Mouse (Mus musculus) adrenal gland, postnatal 10 days (tissue): ENCODE measurements around the gene Pbld1. TPM values are rescaled to one million over a fixed set of nuclear protein-coding genes. Genes with fewer than 3 reads are reported as not detected.

Experiments
- DNase-seq: peaks from one replicate; pipeline ENCODE4 v3.0.0; 2021; ENCODE audit warnings: mixed read lengths
- total RNA-seq, 2 experiments: library from RNA; stranded (reverse); gene quantifications; 2 replicates each; pipeline ENCODE4 v1.2.3; 2021

The Pbld1 gene
- total RNA-seq, 2 experiments from 2014 or later = 13.0 to 31.0 TPM

DNA sequence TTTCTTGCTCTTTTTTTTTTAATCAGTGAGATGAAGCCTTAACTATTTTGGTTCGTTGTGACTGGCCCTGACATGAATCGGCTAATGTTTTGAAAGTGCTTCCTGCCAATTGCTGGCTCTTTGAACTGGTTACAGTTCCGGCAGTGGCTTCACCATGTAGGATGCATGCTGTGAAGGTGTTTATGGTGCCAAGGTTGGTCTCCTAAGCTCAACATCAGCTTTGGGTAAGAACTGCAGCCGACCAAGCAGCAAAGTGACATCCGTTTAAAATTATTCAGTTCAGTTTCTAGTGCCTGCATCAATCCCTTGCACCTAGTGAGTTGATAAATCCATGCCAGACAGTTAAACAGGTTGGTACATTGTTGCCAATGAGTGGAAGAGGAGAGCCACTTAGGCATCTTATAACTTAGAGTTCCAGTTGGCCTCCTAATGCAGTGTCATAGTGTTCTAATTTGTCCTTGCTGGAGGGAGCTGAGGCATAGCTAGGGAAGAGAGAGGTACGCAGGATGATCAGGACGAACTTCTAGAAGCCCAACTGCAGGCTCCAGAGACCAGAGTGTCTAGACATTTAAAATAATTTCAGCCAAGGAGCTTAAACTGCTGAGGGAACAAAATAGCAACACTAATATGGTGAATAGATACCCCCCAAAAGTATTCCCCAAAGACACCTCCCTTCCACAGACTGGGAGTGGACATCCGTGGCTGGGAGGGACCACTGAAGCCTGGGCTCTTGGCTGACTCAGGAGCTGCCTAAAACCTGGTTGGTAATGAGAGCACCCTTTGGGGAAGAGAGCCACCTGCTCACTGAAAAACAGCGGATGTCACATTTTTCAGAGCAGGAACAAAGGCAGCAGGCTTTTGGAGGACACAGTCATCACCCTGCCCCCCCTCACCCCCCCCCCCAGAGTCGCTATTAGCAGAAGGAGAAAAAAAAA lies 32.9 kb downstream of the Pbld1 start:
- no peak for DNase-seq

DNA sequence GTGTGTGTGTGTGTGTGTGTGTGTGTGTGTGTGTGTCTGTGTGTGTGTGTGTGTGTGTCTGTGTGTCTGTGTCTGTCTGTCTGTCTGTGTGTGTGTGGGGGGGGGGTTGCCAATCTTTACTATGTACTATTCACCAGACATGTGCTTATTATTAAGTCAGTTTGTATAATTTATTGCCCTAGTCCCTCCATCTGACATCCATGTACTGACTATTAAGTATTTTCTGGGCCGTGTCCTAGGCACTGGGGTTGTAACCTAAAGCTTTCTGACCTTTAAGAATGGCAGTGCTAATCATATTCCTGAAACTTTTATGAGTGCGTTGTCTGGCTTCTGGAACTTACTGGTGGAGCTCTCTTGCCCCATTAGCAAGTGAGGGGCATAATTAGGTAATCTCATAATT lies 36.8 kb downstream of the Pbld1 start:
- DNase-seq = no peak

DNA sequence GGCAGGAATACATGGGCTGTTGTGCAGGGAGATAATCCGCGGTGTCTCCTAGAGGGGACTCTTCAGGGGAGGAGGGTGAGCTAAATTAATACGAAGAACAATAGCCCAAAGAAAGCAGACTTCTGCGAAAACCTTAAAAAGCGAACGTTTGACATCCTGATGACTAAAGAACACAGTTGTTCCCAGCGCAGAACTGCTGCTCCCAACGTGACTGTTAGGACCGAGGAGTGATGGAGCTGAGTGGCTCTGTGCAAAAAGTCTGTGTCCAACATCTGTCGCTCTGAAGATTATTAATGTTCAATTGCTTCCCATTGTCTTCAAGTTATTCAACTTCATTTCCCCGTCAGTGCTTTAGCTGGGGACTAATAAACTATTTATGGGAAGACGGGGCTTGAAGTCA lies 38.2 kb downstream of the Pbld1 start:
- no peak for DNase-seq

DNA sequence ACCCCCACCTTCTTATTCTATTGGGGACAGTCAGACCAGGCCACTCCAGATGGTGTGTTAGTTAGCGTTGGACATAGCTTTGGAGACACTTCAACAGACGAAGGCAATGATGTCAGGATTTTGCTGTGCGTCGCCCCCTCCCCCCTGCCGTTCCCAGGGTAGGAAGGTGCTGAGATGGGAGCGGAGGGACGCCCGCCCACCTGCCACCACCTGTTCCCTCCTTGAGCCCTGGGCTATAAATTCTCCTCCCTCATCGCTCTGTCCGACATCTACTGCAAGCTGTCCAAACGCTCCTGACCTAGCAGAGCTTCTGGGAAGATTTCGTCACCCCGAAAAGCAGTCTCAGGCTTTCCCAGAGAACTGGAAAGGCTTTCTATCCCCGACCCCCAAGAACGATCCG lies 39.6 kb downstream of the Pbld1 start, which contains the start of gene Atoh7:
Gene Atoh7 (plus strand): TSS at position 131 of the 400 bp plus-strand sequence.
- no peak for DNase-seq

DNA sequence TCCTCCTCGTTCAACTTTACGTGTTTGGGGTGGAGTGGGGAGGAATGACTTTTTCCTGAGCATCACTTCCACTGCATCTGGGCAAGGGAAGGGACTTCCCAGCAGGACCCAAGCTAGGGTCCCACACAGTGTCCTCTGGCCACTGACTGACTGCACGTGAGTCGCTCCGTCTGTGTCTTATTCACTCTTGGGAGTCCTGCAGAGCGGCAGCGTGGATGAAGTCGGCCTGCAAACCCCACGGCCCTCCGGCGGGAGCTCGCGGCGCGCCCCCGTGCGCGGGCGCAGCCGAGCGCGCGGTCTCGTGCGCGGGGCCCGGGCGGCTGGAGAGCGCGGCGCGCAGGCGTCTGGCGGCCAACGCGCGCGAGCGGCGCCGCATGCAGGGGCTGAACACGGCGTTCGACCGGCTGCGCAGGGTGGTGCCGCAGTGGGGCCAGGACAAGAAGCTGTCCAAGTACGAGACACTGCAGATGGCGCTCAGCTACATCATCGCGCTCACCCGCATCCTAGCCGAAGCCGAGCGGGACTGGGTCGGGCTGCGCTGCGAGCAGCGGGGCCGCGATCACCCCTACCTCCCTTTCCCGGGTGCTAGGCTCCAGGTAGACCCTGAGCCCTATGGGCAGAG lies 40.1 kb downstream of the Pbld1 start:
- DNase-seq = peak; percentile 64

DNA sequence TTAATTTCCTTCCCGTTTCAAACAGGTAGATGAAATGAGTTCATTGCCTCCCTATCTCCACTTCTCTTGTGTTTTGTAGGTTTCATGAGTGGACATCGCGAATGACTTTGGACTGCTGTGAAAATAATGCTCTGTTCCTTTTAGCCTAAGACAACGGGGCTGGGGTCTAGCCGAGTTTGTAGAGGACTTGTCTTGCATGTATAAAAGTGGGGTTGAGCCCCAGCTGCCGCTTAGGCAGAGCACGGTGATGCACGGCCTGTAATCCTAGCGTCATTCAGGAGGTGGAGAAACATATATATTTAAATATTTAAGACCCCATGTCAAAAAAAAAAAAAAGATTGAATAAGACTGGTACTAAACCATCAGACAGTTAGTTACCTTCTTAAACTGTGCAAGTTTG lies 40.7 kb downstream of the Pbld1 start:
- DNase-seq = no peak

DNA sequence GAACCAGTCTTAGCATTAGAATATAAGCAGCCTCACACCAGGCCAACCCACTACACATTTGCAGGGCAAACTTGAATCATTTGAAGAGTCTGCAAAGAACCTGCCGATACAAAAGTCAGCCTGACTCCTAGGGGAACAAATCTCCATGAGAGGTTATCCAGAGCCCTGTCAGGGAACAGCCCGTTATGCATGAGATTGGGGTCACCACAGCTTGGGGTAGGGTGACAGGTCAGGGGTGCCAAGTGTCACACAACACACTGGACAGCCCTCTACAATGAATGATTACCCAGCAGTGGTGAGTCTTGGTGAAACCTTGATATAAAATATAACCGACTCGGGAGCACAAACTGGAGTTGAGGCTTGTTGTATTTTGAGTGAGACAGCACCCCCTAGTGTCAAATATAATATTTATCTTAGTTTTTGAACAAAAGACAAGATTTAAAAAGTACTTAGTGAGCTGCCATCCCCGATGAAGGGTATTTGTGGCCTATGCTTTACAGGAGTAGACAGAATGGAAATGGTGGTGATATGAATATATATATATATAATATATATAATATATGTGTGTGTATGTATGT lies 53.2 kb downstream of the Pbld1 start:
- DNase-seq = no peak

DNA sequence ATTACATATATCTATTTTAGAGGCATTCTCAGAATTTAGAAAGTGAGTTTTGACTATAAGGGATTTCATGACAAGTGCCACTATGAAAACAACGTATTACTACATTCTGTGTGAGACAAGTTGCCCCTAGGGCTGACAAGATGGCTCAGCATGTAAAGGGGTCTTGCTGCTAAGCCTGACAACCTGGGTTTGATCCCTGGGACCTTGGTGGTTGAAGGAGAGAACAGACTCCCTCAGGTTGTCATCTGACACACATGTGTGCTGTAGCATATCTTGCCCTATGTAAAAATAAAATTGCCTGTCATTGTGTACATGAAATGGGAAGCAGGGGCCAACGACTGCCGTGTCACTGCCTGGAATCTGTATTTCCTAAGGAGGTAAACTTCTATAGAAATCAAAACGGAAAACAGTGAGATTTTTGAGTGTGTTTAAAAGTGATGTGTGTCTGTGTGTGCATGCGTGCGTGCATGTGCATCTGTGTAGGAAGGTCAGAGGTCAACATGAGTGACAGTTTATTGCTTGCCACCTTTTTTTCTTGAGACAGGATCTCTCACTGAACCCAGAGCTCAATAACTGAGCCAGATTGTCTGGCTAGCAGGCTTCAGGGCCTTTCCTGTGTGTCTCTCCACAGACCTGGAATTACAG lies 53.9 kb downstream of the Pbld1 start:
- DNase-seq = no peak

DNA sequence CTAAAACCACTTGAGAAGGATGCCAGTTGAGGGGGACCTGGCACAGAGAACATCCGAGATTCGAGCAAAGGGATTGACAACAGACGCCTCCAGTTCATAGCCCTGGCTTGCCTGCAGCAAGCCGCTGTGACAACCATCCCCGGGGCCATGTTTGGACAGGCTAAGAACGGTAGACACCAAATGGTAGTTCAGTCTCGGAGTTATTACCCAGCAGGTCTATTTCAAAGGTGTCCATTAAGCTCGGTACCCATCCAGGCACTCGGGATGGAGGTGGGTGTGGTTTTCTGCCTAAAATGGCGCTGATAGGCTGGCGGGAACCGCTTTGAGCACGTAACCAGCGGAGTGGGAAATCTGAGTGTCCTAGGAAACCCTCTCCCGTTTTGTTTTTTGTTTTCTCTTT lies 55.9 kb downstream of the Pbld1 start:
- no peak for DNase-seq

DNA sequence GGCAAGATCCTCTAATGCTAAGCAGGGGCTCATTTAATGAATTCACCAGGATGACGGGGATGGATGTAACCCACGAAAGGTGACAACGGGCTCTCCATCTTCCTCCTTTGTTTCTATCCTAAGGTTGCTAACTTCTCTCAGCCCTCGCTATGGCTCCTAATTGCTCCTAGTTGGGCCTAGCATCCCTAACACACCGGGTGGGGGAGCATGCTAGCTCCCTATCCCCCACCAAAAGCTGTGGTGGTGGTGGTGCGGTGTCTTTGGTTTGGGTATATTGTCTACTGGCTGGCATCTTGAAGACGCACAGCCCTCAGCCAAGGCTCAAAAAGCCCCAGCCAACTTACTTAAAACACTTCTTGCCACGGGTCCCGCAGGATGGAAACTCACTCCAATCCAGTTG lies 56.4 kb downstream of the Pbld1 start:
- DNase-seq = no peak

DNA sequence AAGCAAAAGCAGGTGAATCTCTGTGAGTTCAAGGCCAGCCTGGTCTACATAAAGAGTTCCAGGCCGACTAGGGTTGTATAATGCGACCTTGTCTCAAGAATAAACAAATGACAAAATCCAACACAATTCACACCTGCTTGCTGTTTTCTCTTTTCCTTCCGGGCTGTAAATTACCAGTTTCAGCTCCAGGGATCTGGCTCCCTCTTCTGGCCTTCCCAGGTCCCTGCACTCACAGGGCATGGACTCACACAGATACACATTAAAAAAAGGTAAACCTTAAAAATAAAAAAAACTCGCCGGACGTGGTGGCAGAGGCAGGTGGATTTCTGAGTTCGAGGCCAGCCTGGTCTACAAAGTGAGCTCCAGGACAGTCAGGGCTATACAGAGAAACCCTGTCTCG lies 57.6 kb downstream of the Pbld1 start:
- DNase-seq = no peak

DNA sequence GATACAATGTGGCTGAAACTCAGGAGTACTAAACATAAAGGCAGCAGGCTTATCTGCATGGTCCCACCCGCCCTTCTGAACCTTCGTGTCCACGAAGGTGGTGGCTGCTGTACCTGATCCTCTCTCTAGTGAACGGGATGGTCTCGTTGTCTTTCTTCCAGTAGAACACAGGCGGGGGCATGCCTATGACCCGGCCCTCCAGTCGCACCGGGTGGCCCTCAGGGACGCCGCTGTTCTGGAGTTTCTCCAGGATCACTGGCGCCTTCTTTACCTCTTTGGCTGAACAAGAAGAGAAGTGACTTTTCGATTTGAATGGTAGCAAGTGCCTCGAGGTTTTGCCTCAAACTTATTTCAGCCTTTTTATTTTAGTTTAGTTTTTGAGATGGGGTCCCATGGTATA lies 60.0 kb downstream of the Pbld1 start:
- DNase-seq = no peak

DNA sequence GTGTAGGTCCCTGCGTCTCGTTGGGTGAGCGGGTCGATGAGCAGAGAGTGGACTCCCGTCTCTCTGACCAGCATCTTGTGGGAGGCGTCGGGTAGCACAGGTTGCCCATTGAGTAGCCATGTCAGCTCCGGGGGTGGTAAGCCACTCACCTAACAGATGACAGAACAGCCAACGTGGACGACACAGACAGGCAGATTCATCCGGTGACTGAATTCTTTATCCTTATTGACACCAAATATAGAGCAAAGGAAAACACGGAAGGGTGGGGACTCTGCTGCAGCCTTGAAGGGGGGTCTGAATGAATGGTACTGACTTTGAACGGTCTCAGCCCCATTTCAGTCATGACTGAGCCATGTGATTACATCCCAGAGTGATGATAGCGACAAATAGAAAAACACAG lies 62.0 kb downstream of the Pbld1 start:
- no peak for DNase-seq

DNA sequence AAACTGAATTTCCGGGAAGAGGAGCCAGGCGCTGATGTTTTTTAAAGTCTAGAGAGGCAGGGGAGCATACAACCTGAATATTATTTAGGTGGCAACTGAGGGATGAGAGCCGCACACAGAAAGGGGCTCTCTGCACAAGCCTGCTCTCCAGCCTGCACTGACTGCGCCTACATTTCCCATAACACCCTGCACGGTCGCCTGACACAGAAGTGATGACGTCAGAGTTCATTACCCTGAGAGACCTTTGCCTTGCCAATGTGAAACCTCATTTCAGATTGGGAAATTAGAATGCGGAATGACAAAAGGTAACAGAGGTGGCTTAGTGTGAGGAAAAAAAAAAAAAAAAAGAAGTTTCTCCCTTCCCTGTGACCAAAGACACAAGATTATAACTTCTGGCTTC lies 62.6 kb downstream of the Pbld1 start:
- peak; percentile 64 for DNase-seq

DNA sequence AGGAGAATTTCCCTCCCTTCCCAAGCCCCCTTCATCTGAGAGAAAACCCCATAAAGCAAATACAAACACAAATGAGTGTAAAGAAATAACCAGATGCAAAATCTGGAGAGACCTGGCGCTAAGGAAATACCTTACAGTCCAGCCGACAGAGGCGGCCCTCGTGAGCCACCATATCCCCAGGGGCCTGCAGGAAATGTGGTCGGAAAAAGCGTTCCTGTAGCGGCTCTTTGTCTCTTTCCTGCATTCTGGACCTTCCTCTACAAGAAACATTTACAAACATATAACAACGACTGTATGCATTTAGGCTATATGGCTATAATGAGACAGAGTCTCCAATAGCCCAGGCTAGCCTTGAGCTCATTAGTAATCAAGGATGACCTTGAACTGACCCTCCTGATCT lies 63.2 kb downstream of the Pbld1 start:
- DNase-seq = no peak

DNA sequence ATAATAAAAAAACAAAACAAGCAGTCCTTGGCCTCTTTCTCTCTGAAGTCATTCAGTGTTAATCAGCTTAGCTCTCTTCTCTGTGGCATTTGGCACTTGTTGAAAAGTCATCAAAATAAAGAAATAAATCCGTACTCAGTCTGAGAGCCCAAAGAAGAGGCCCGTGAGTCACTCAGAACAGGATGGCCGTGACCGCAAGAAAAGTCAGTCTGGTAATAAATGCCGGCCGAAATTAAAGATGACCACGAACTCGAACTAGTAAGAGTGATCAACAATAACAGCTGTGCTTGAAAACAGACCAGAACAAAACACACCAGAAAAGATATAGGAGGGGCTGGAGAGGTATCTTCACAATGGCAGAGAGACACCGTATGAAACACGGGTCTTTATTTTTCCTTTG lies 64.1 kb downstream of the Pbld1 start:
- no peak for DNase-seq

DNA sequence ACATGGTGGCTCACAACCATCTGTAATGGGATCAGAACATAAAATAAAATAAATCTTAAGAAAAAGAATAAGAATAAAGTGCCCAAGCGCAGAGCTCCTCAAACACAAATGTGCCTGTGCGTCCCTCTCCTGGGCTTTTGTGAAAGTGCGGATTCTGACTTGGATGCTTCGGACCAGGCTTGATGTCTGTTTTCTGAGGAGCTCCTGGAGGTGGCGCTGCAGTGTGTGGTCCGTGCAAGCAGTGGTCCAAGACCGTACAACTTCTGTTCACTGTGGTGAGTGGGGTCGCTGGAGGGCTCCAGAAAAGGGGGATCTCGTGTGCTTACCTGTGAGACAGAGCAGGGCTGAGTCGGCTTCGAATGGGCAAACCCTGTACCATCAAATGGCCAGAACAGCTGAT lies 65.4 kb downstream of the Pbld1 start:
- no peak for DNase-seq

DNA sequence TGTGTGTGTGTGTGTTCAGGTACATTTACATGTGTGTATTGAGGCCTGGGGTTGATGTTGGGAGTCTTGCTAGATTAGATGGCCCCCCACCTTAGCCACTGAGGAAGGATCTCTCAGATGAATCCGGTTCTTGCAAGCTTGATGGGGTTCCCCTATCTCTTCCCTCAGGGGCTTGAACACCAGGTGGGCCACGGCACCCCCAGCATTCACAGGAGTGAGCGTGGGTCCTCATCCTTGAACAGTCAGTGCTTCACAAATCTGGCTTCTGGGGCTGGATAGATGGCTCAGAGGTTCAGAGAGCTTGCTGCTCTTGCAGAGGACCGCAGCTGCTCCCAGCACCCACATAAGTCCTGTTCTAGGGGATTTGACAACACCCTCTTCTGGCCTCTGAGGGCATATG lies 66.2 kb downstream of the Pbld1 start:
- no peak for DNase-seq

DNA sequence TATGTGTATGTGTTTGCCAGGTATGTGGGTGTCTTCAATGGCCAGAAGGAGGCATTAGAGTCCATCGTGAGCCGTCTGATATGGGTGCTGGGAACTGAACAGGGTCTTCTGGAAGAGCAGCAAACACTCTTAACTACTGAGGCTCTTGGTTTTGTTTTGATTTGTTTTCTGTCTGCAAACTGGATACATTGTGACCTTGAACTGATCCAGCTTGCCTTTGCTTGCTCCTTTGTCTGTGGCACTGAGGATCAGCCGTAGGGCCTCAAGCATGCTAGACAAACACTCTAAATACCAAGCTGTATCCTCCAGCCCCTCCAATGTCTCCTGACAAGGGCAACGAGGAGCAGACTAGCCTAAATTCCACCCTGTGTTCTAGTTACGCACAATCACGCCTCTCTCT lies 67.2 kb downstream of the Pbld1 start:
- DNase-seq = no peak
